Mouse (Mus musculus) MEL (cell line): ENCODE results near the gene Hltf. TPM values are rescaled to one million over a fixed set of nuclear protein-coding genes. Genes with fewer than 3 reads are reported as not detected.

Experiments
- DNase-seq: peaks from one replicate; pipeline ENCODE4 v3.0.0; 2011; ENCODE audit warnings: low read depth, low spot score
- H3K27ac ChIP-seq: 2 replicates; pipeline ENCODE4 v1.5.1; 2012; ENCODE audit warnings: low read depth, mild to moderate bottlenecking, control low read depth, low read length, moderate library complexity; ENCODE audit not compliant: control insufficient read depth
- H3K27me3 ChIP-seq, 2 experiments: fragments of 150-350 bp in 1 of 2; sonication (generic) in 1 of 2; 2 replicates each; pipeline ENCODE4 v1.6.1; 2012; ENCODE audit warnings: low read length in 2 of 2, mild to moderate bottlenecking in 2 of 2, improper control_type of control experiment in 1 of 2, moderate library complexity in 1 of 2; ENCODE audit not compliant: insufficient read depth in 2 of 2, control insufficient read depth in 1 of 2
- H3K36me3 ChIP-seq, 2 experiments: 2 replicates each; pipeline ENCODE4 v1.6.1; 2012 to 2014; ENCODE audit warnings: low read length in 2 of 2, improper control_type of control experiment in 1 of 2, inconsistent platforms in 1 of 2, mild to moderate bottlenecking in 1 of 2; ENCODE audit not compliant: insufficient read depth in 2 of 2, control insufficient read depth in 1 of 2
- H3K4me1 ChIP-seq, 2 experiments: fragments of 150-350 bp in 1 of 2; sonication (generic) in 1 of 2; 2 replicates each; pipeline ENCODE4 v1.6.1; 2012; ENCODE audit warnings: low read length in 2 of 2, improper control_type of control experiment in 1 of 2, mild to moderate bottlenecking in 1 of 2; ENCODE audit not compliant: insufficient read depth in 2 of 2, control insufficient read depth in 1 of 2
- H3K4me3 ChIP-seq, 2 experiments: fragments of 150-350 bp in 1 of 2; sonication (generic) in 1 of 2; 2 replicates each; pipeline ENCODE4 v1.5.1; 2012; ENCODE audit warnings: low read depth in 2 of 2, low read length in 2 of 2, mild to moderate bottlenecking in 2 of 2, moderate library complexity in 2 of 2, control low read depth in 1 of 2, improper control_type of control experiment in 1 of 2; ENCODE audit not compliant: control insufficient read depth in 1 of 2, insufficient read depth in 1 of 2
- H3K79me2 ChIP-seq: 2 replicates; pipeline ENCODE4 v1.6.1; 2012; ENCODE audit warnings: mild to moderate bottlenecking, low read length, moderate library complexity; ENCODE audit not compliant: control insufficient read depth, poor library complexity, insufficient read depth
- H3K9ac ChIP-seq: 2 replicates; pipeline ENCODE4 v1.6.1; 2012; ENCODE audit warnings: low read depth, mild to moderate bottlenecking, control low read depth, low read length, moderate library complexity; ENCODE audit not compliant: control insufficient read depth, poor library complexity, severe bottlenecking
- H3K9me3 ChIP-seq: fragments of 150-350 bp; sonication (generic); replicated peaks from 2 replicates; pipeline ENCODE4 v1.6.1; 2012; ENCODE audit warnings: mild to moderate bottlenecking, low read length, improper control_type of control experiment, moderate library complexity; ENCODE audit not compliant: insufficient read depth
- CHD1 ChIP-seq: IDR thresholded peaks from 2 replicates; pipeline ENCODE4 v1.6.1; 2012; ENCODE audit warnings: low read depth, mild to moderate bottlenecking, inconsistent platforms, low read length, improper control_type of control experiment
- CHD2 ChIP-seq: IDR thresholded peaks from 2 replicates; pipeline ENCODE4 v1.6.1; 2011; ENCODE audit warnings: low read length, improper control_type of control experiment
- CTCF ChIP-seq, 3 experiments: IDR thresholded peaks in 2 of 3; conservative IDR thresholded peaks in 1 of 3; 2 replicates each; pipeline ENCODE4 v1.5.1; 2011 to 2012; ENCODE audit warnings: low read length in 3 of 3, low read depth in 2 of 3, mild to moderate bottlenecking in 2 of 3, improper control_type of control experiment in 1 of 3, inconsistent platforms in 1 of 3, mixed read lengths in 1 of 3, moderate library complexity in 1 of 3; ENCODE audit not compliant: control insufficient read depth in 1 of 3, insufficient read depth in 1 of 3, poor library complexity in 1 of 3, severe bottlenecking in 1 of 3
- ELF1 ChIP-seq: IDR thresholded peaks from 2 replicates; pipeline ENCODE4 v1.6.1; 2014; ENCODE audit warnings: low read depth, mild to moderate bottlenecking, inconsistent platforms, low read length, improper control_type of control experiment, moderate library complexity
- EP300 ChIP-seq, 2 experiments: IDR thresholded peaks; 2 replicates each; pipeline ENCODE4 v1.6.1; 2011; ENCODE audit warnings: improper control_type of control experiment in 2 of 2, low read length in 2 of 2, low read depth in 1 of 2, mild to moderate bottlenecking in 1 of 2
- ETS1 ChIP-seq: IDR thresholded peaks from 2 replicates; pipeline ENCODE4 v1.6.1; 2012; ENCODE audit warnings: low read depth, mild to moderate bottlenecking, inconsistent platforms, low read length, improper control_type of control experiment, moderate library complexity
- GATA1 ChIP-seq: IDR thresholded peaks from 2 replicates; pipeline ENCODE4 v1.6.1; 2011; ENCODE audit warnings: low read depth, low read length, improper control_type of control experiment
- MAFK ChIP-seq: IDR thresholded peaks from 2 replicates; pipeline ENCODE4 v1.6.1; 2011; ENCODE audit warnings: low read depth, mild to moderate bottlenecking, low read length, improper control_type of control experiment, borderline replicate concordance
- MAX ChIP-seq: IDR thresholded peaks from 2 replicates; pipeline ENCODE4 v1.6.1; 2011; ENCODE audit warnings: low read length, improper control_type of control experiment
- MAZ ChIP-seq: IDR thresholded peaks from 2 replicates; pipeline ENCODE4 v1.6.1; 2012; ENCODE audit warnings: low read depth, mild to moderate bottlenecking, inconsistent platforms, low read length, improper control_type of control experiment
- MXI1 ChIP-seq: IDR thresholded peaks from 2 replicates; pipeline ENCODE4 v1.6.1; 2011; ENCODE audit warnings: mild to moderate bottlenecking, low read depth, low read length, improper control_type of control experiment
- MYC ChIP-seq: IDR thresholded peaks from 2 replicates; pipeline ENCODE4 v1.6.1; 2011; ENCODE audit warnings: low read depth, mild to moderate bottlenecking, low read length, improper control_type of control experiment, moderate library complexity
- NELFE ChIP-seq: IDR thresholded peaks from 2 replicates; pipeline ENCODE4 v1.6.1; 2011; ENCODE audit warnings: low read depth, low read length, improper control_type of control experiment
- POLR2AphosphoS2 ChIP-seq: IDR thresholded peaks from 2 replicates; pipeline ENCODE4 v1.6.1; 2011; ENCODE audit warnings: low read length, improper control_type of control experiment
- POLR2AphosphoS5 ChIP-seq: IDR thresholded peaks from 2 replicates; pipeline ENCODE4 v1.6.1; 2012; ENCODE audit warnings: low read depth, borderline replicate concordance, mild to moderate bottlenecking, inconsistent platforms, low read length, moderate library complexity, mixed read lengths
- RAD21 ChIP-seq: IDR thresholded peaks from 2 replicates; pipeline ENCODE4 v1.6.1; 2011; ENCODE audit warnings: mild to moderate bottlenecking, low read depth, low read length, improper control_type of control experiment
- RCOR1 ChIP-seq: IDR thresholded peaks from 2 replicates; pipeline ENCODE4 v1.6.1; 2012; ENCODE audit warnings: low read depth, mild to moderate bottlenecking, inconsistent platforms, low read length, improper control_type of control experiment
- SIN3A ChIP-seq: IDR thresholded peaks from 2 replicates; pipeline ENCODE4 v1.6.1; 2012; ENCODE audit warnings: low read length, improper control_type of control experiment, inconsistent platforms
- TCF12 ChIP-seq: IDR thresholded peaks from 2 replicates; pipeline ENCODE4 v1.6.1; 2014; ENCODE audit warnings: low read depth, mild to moderate bottlenecking, inconsistent platforms, low read length, improper control_type of control experiment, moderate library complexity
- UBTF ChIP-seq: IDR thresholded peaks from 2 replicates; pipeline ENCODE4 v1.6.1; 2012; ENCODE audit warnings: low read depth, mild to moderate bottlenecking, inconsistent platforms, low read length, improper control_type of control experiment, moderate library complexity, borderline replicate concordance; ENCODE audit not compliant: insufficient read depth
- USF1 ChIP-seq: IDR thresholded peaks from 2 replicates; pipeline ENCODE4 v1.6.1; 2014; ENCODE audit warnings: low read depth, mild to moderate bottlenecking, inconsistent platforms, low read length, improper control_type of control experiment, moderate library complexity
- USF2 ChIP-seq, 2 experiments: IDR thresholded peaks; 2 replicates each; pipeline ENCODE4 v1.6.1; 2011 to 2012; ENCODE audit warnings: improper control_type of control experiment in 2 of 2, low read length in 2 of 2, borderline replicate concordance in 1 of 2, inconsistent platforms in 1 of 2, low read depth in 1 of 2, mild to moderate bottlenecking in 1 of 2; ENCODE audit not compliant: insufficient read depth in 1 of 2
- ZC3H11A ChIP-seq: IDR thresholded peaks from 2 replicates; pipeline ENCODE4 v1.6.1; 2012; ENCODE audit warnings: low read depth, mild to moderate bottlenecking, inconsistent platforms, low read length, improper control_type of control experiment
- ZNF384 ChIP-seq: IDR thresholded peaks from 2 replicates; pipeline ENCODE4 v1.6.1; 2012; ENCODE audit warnings: low read depth, mild to moderate bottlenecking, inconsistent platforms, low read length, improper control_type of control experiment
- polyA plus RNA-seq, 2 experiments: library from polyadenylated mRNA; stranded (reverse) in 1 of 2; unstranded in 1 of 2; fragments of >175 nt in 1 of 2; fragments of >200 nt in 1 of 2; gene quantifications; 2 replicates each; pipeline versions ENCODE4 v1.2.1 to v1.2.4; 2012; ENCODE audit warnings: low replicate concordance in 2 of 2, low read depth in 1 of 2; ENCODE audit not compliant: insufficient read length in 2 of 2, insufficient read depth in 1 of 2, missing spikeins in 1 of 2
- total RNA-seq: library from RNA; depleted of rRNA; stranded (reverse); fragments of 300-350 nt; gene quantifications from 2 replicates; pipeline ENCODE4 v1.2.3, GENCODE M21; 2012

Hltf gene
- total and polyA plus RNA-seq, 3 experiments = 9.8 to 10.0 TPM; not detected in 1

DNA sequence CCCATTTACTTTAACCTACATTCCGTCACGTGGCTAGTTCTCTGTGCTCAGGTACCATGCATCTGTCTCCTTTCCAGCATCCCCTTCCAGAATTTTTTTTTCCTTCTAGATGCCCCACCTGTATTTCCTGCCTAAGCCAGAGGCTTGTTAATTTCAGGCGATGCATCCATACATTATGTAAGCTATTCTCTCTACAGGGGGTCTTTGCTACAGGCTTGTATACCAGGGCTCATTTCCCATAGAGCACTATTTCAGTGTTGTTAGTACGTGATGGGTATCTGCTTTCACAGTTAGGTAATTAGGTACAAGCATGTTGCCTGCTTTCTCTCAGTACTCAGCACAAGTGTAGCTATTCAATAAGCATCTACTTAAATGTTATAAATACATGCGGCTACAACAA is 29.8 kb upstream of the Hltf start:
- no peaks in the 10 kb centered on the region for H3K27me3 ChIP-seq
- DNase-seq = no peak
- H3K9me3 ChIP-seq = no peaks in the 10 kb centered on the region
- H3K36me3 ChIP-seq = peaks cover 24 to 43% of the 10 kb centered on the region in 2 experiments
- TF ChIP-seq SIN3A = 0 out of 2 replicates have a peak, but pooled peaks have one; percentile 6
- TF ChIP-seq MAX = no peak
- TF ChIP-seq MAFK = no peak
- no peak for TF ChIP-seq CTCF (IDR thresholded peaks at IDR 0.05 in 2 of 3, conservative IDR thresholded peaks at IDR 0.05 in 1 of 3; ENCODE audit: control insufficient read depth in 1 of 3, insufficient read depth in 1 of 3, low read depth in 2 of 3, low read length in 3 of 3, poor library complexity in 1 of 3, severe bottlenecking in 1 of 3)
- TF ChIP-seq CHD2 = no peak
- TF ChIP-seq UBTF = no peak
- H3K79me2 ChIP-seq = peaks cover 2% of the 10 kb centered on the region; the same call in 1 of the 2 replicates
- H3K4me3 ChIP-seq = no peak overlapping the region
- peak overlapping the region; percentile 48 for H3K27ac ChIP-seq
- no peak overlapping the region for H3K9ac ChIP-seq
- H3K4me1 ChIP-seq = peaks cover 21 to 33% of the 10 kb centered on the region in 2 experiments

- no peak overlapping the region for H3K27ac ChIP-seq
- H3K27me3 ChIP-seq = no peaks in the 10 kb centered on the region
- H3K9me3 ChIP-seq = no peaks in the 10 kb centered on the region
- H3K4me1 ChIP-seq = peaks cover 27 to 33% of the 10 kb centered on the region in 2 experiments
- no peak for TF ChIP-seq GATA1
- no peak for TF ChIP-seq ZC3H11A
- TF ChIP-seq RAD21 = no peak
- no peak for TF ChIP-seq POLR2AphosphoS5
- TF ChIP-seq EP300 (IDR thresholded peaks at IDR 0.05; ENCODE audit: low read depth in 1 of 2, low read length in 2 of 2) = no peak
- TF ChIP-seq ELF1 = no peak
- TF ChIP-seq NELFE = no peak
- TF ChIP-seq ZNF384 = no peak
- no peak for TF ChIP-seq MAFK
- TF ChIP-seq POLR2AphosphoS2 = no peak
- no peak for TF ChIP-seq ETS1
- no peak for TF ChIP-seq USF2 (IDR thresholded peaks at IDR 0.05; ENCODE audit: borderline replicate concordance in 1 of 2, insufficient read depth in 1 of 2, low read depth in 1 of 2, low read length in 2 of 2)
- TF ChIP-seq CHD2 = no peak
- no peak for TF ChIP-seq MYC
- no peak for TF ChIP-seq MAZ
- no peak for TF ChIP-seq MXI1
- no peak for TF ChIP-seq TCF12
- TF ChIP-seq CHD1 = no peak
- TF ChIP-seq RCOR1 = no peak
- no peak for TF ChIP-seq USF1
- H3K36me3 ChIP-seq = peaks cover 20 to 49% of the 10 kb centered on the region in 2 experiments
- no peak for DNase-seq
- no peak overlapping the region for H3K4me3 ChIP-seq
- H3K9ac ChIP-seq = no peak overlapping the region
- H3K79me2 ChIP-seq = peaks cover 7% of the 10 kb centered on the region
Observed at GRCm38 (mm10) chr3:20028640-20029039, 29.0 kb upstream of the Hltf start.
